Mouse (Mus musculus): Measurements from ENCODE around the gene 9330182L06Rik.

DNA sequence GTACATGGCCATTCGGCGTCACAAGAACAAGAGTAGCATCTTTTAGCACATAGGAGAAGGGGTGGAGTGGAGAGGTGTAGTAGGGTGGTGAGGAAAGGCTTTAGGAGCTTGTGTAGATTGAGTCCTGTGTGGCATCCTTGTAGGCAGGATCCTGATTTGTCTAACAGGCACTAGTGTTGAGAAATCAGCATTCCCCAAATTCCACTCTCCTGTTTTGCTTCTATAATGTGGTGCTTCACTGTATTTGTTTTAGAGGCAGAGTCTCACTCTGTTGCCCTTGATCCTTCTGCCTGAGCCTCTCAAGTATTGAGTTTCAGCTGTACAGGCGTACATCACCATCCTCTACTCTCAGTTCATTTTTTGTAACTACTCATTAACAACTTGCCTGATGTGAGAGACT is 211.7 kb downstream of the 9330182L06Rik start:
- TF ChIP-seq POLR2A (IDR thresholded peaks at IDR 0.05; ENCODE audit: control insufficient read depth, low read depth, low read length) (no peak), CTCF (IDR thresholded peaks at IDR 0.05; ENCODE audit: control insufficient read depth, insufficient read depth, insufficient replicate concordance, low read depth, low read length) (no peak)

Measured in testis, adult 2 months (tissue).